Mouse (Mus musculus) heart, embryonic 15.5 days (tissue): ENCODE measurements around the gene Cga. TPM values are rescaled to one million over a fixed set of nuclear protein-coding genes. Genes with fewer than 3 reads are reported as not detected.

ENCODE experiments used
- ATAC-seq: fragments of 200-750 bp; cut with Nextera tagmentation; replicated peaks from 2 replicates; pipeline ENCODE4 v1.8.0; 2017; ENCODE audit warnings: low read depth, moderate TSS enrichment; ENCODE audit not compliant: insufficient number of reproducible peaks, insufficient read depth, low FRiP score
- H3K27ac ChIP-seq: fragments of 300-500 bp; sonication (generic); 2 replicates; pipeline ENCODE4 v1.5.1; 2015; ENCODE audit warnings: mild to moderate bottlenecking, inconsistent platforms
- H3K27me3 ChIP-seq: fragments of 300-500 bp; sonication (generic); 2 replicates; pipeline ENCODE4 v1.6.1; 2015; ENCODE audit warnings: inconsistent platforms
- H3K36me3 ChIP-seq: fragments of 300-500 bp; sonication (generic); 2 replicates; pipeline ENCODE4 v1.6.1; 2015; ENCODE audit warnings: mild to moderate bottlenecking, inconsistent platforms
- H3K4me1 ChIP-seq: fragments of 300-500 bp; sonication (generic); replicated peaks from 2 replicates; pipeline ENCODE4 v1.6.1; 2015; ENCODE audit warnings: inconsistent platforms
- H3K4me2 ChIP-seq: fragments of 300-500 bp; sonication (generic); 2 replicates; pipeline ENCODE4 v1.6.1; 2015; ENCODE audit warnings: inconsistent platforms, mild to moderate bottlenecking, moderate library complexity
- H3K4me3 ChIP-seq: fragments of 300-500 bp; sonication (generic); 2 replicates; pipeline ENCODE4 v1.5.1; 2015; ENCODE audit warnings: mild to moderate bottlenecking, inconsistent platforms
- H3K9ac ChIP-seq: fragments of 300-500 bp; sonication (generic); 2 replicates; pipeline ENCODE4 v1.6.1; 2015; ENCODE audit warnings: mild to moderate bottlenecking, inconsistent platforms
- H3K9me3 ChIP-seq: fragments of 300-500 bp; sonication (generic); replicated peaks from 2 replicates; pipeline ENCODE4 v1.6.1; 2016; ENCODE audit warnings: inconsistent platforms
- WGBS: fragments of 180-500 bp; shearing (Covaris S2); methylation state at CpG from one replicate; pipeline ENCODE4 v1.1.7; 2015; ENCODE audit warnings: mixed read lengths; 5-methylcytosine and 5-hydroxymethylcytosine counted together
- polyA plus RNA-seq: library from polyadenylated mRNA; unstranded; fragments of >200 nt; fragmentation: Nextera tagmentation; extraction: Ambion mirVana; gene quantifications from 2 replicates; pipeline ENCODE4 v1.2.1, GENCODE M21; 2015

Cga gene
- not detected in 2 replicates for polyA plus RNA-seq

DNA sequence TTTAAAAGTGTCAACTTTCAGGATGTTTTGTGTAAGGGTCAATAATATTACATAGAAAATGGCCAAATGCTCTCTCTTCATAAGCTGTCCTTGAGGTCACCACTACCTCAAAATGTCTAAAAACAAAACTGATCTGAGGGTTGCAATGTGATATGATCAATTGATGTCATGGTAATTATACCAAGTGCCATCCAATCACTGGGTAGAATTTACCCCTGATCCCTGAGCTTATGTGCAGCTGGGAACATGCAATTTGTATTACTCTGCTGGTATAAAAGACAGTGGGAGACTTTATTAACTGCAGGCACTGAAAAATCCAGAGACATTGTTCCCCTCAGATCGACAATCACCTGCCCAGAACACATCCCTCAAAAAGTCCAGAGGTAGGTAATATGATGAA is at the start of gene Cga:
Cga (plus strand) TSS at position 301 of the 400 bp plus-strand sequence.
- Histone ChIP-seq H3K27me3 (peaks cover 21% of the 10 kb centered on the region), H3K27ac (no peak within 1 kb of the TSS), H3K9me3 (no peaks in the 10 kb centered on the region), H3K4me3 (no peak within 1 kb of the TSS), H3K36me3 (no peaks in the 10 kb centered on the region), H3K4me2 (no peak within 1 kb of the TSS), H3K4me1 (peaks cover 3% of the 10 kb centered on the region; the same call in 1 of the 2 replicates), H3K9ac (no peak within 1 kb of the TSS)
- 77% methylated on average over 1 of the region's 1 CpGs for WGBS
- ATAC-seq: no peak

DNA sequence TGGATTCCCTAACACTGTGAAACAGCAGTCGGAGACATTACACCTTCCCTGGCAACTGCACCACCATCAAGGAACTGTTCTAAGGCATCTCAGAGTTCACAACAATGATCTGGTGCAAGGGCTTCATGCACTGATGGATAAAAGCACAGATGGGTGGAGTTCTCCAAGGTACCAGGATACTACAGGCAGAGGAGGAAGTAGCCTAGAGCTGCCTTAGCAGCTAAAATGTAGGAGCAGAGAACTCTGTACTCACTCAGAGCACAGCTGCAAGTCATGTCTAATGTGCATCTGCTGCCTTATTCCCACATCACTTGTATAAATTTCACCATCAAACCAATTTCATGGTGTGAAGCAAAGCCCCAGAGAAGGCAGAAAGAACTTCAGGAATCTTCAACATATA is 49.7 kb upstream of the Cga start:
- peaks cover 4% of the 10 kb centered on the region; the same call in 1 of the 2 replicates for H3K36me3 ChIP-seq
- H3K9ac ChIP-seq: no peak overlapping the region
- 90% methylated on average over 1 of the region's 1 CpGs for WGBS
- no peak overlapping the region for H3K4me3 ChIP-seq
- no peaks in the 10 kb centered on the region for H3K9me3 ChIP-seq
- H3K4me1 ChIP-seq: peaks cover 8% of the 10 kb centered on the region
- ATAC-seq: no peak
- no peaks in the 10 kb centered on the region for H3K27me3 ChIP-seq
- no peak overlapping the region for H3K27ac ChIP-seq
- no peak overlapping the region for H3K4me2 ChIP-seq

DNA sequence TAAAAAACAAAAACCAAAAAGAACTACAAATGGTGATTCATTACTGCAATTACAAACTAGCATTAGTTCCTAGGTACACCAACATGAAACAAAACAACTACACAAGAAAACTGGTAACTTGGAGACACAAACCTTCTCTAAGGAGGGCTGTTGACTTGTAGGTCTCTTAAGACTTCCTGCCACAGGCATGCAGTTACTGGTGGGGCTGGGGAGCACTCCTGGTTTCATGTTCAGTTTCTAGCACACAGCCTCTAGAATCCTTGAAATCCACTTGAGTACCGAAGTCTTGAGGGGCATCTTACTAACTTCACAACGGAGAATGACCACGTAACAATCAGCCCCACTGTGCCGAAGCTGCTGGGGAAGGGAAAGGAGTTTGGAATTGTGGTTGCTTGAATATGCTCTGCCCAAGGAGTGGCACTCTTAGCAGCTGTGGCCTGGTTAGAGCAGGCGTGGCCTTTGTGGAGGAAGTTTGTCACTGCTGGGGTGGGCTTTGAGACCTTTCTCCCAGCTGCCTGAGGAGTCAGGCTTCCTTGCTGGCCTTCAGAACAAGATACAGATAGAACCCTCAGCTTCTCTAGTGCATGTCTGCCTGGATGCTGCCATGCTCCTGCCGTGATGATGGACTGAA is 45.8 kb upstream of the Cga start:
- Histone ChIP-seq H3K27me3 (no peaks in the 10 kb centered on the region), H3K4me3 (no peak overlapping the region), H3K9ac (no peak overlapping the region), H3K4me1 (peaks cover 8% of the 10 kb centered on the region), H3K4me2 (no peak overlapping the region), H3K9me3 (no peaks in the 10 kb centered on the region), H3K36me3 (peaks cover 2% of the 10 kb centered on the region; the same call in 1 of the 2 replicates), H3K27ac (no peak overlapping the region)
- 85% methylated on average over 6 of the region's 6 CpGs for WGBS
- ATAC-seq: no peak

DNA sequence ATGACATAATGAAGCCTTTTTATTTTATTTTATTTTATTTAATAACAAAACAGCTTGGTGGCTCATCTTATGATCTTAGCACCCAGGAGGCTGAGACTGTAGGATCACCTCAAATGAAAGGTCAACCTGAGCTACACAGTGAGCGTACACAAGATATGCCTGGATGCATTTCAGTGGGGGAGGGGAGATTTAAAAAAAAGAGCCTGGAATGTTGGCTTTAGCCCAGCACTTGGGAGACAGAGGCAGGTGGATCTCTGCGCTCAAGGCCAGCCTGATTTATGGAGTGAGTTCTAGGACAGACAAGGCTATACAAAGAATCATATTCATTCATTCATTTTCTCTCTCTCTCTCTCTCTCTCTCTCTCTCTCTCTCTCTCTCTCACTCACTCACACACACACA is 43.4 kb upstream of the Cga start:
- Histone ChIP-seq H3K27ac (no peak overlapping the region), H3K4me1 (peaks cover 3% of the 10 kb centered on the region; the same call in 1 of the 2 replicates), H3K9ac (no peak overlapping the region), H3K9me3 (no peaks in the 10 kb centered on the region), H3K36me3 (peaks cover 2% of the 10 kb centered on the region; the same call in 1 of the 2 replicates), H3K4me2 (no peak overlapping the region), H3K4me3 (no peak overlapping the region), H3K27me3 (no peaks in the 10 kb centered on the region)
- ATAC-seq: no peak
- WGBS: 85% methylated on average over 2 of the region's 2 CpGs

DNA sequence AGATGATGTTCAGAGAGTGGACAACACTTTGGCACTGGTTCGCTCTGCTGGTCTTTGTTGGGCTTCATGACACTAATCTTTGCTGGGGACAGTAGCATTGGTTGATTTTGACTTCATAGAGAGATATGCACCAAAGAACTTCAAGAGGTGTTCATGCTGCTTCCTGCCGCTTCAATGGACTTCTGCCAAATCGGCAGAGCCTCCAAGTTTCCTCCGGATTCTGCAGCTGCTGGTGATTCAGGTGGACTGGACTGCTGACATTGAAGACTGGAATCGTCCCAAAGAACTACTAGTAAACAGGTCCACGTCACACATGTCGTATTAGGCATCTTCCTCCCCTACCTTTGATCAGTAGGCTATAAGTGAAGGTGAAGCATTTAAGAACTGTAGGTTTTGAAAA is 41.5 kb upstream of the Cga start:
- no peaks in the 10 kb centered on the region for H3K27me3 ChIP-seq
- no peak overlapping the region for H3K4me2 ChIP-seq
- no peak for ATAC-seq
- WGBS: 86% methylated on average over 7 of the region's 7 CpGs
- no peak overlapping the region for H3K4me3 ChIP-seq
- no peaks in the 10 kb centered on the region; the same call in 1 of the 2 replicates for H3K4me1 ChIP-seq
- no peak overlapping the region for H3K9ac ChIP-seq
- H3K36me3 ChIP-seq: peaks cover 2% of the 10 kb centered on the region; the same call in 1 of the 2 replicates
- no peak overlapping the region for H3K27ac ChIP-seq
- no peaks in the 10 kb centered on the region for H3K9me3 ChIP-seq

DNA sequence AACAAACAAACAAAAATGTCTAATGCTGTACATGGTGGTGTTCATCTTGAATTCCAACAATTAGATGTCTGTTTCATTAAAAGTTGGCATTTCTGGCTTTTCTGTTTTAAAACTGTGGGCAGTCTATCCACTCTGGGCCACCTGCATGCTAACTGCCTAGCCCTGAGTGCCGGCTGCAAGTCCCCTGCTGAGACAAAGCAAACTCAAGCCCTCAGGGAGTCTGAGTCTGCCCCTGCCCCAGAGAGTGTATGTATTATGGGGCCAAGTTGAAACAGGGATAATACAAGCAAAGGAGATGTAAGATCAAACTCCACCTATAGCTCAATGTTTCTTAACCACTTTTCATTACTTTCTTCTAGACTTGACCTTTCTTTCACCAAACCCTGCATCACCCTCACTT is 37.6 kb upstream of the Cga start:
- H3K9me3 ChIP-seq: no peaks in the 10 kb centered on the region
- H3K27me3 ChIP-seq: no peaks in the 10 kb centered on the region
- H3K4me3 ChIP-seq: no peak overlapping the region
- WGBS: 34% methylated on average over 1 of the region's 1 CpGs
- no peak overlapping the region for H3K27ac ChIP-seq
- no peak overlapping the region for H3K9ac ChIP-seq
- peaks cover 8% of the 10 kb centered on the region for H3K4me1 ChIP-seq
- peaks cover 2% of the 10 kb centered on the region; the same call in 1 of the 2 replicates for H3K36me3 ChIP-seq
- no peak for ATAC-seq
- no peak overlapping the region for H3K4me2 ChIP-seq

DNA sequence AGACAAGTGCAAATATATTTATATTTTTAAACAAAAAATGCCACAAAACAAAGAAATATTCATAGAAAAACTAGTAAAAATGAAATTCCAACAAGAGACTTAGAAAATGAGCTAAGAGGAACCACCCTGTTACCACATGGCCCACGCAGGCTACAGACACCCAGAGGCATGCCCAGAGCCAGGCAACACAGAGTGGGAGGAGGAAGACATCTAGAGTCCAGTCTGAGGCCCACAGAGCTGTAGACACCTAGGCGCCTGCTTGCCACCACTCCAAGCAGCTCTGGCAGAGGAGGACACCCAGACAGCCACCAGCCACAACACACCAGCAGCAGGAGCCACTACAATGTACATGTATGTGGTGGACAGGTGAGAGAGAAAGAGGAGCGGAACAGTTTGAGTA is 34.7 kb upstream of the Cga start:
- Histone ChIP-seq H3K36me3 (no peaks in the 10 kb centered on the region), H3K27me3 (no peaks in the 10 kb centered on the region), H3K27ac (no peak overlapping the region), H3K9me3 (no peaks in the 10 kb centered on the region), H3K9ac (no peak overlapping the region), H3K4me3 (no peak overlapping the region), H3K4me2 (no peak overlapping the region), H3K4me1 (peaks cover 8% of the 10 kb centered on the region)
- 86% methylated on average over 3 of the region's 3 CpGs for WGBS
- no peak for ATAC-seq

DNA sequence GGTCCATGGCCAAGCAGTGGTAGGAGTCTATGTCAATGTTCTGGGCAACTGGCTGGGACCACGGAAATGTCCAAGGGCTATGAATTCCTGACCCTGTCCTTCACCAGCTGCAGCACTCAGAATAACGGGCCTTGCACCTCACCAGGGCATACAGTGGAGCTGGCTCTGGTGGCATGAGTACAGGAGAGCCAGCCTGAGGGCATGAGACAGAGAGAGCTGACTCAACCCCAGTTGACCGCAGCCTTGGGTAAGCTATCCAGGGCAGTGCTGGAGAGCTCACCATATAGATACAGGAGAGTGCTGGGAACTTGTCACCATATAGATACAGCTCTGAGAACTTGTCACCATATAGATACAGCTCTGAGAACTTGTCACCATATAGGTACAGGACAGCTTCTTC is 34.2 kb upstream of the Cga start:
- H3K4me3 ChIP-seq: no peak overlapping the region
- H3K4me1 ChIP-seq: peaks cover 8% of the 10 kb centered on the region
- H3K9ac ChIP-seq: no peak overlapping the region
- no peaks in the 10 kb centered on the region for H3K27me3 ChIP-seq
- H3K4me2 ChIP-seq: no peak overlapping the region
- H3K9me3 ChIP-seq: no peaks in the 10 kb centered on the region
- no peak overlapping the region for H3K27ac ChIP-seq
- ATAC-seq: no peak; the same call in 1 of the 2 replicates
- WGBS: 84% methylated on average over 3 of the region's 3 CpGs
- no peaks in the 10 kb centered on the region for H3K36me3 ChIP-seq

DNA sequence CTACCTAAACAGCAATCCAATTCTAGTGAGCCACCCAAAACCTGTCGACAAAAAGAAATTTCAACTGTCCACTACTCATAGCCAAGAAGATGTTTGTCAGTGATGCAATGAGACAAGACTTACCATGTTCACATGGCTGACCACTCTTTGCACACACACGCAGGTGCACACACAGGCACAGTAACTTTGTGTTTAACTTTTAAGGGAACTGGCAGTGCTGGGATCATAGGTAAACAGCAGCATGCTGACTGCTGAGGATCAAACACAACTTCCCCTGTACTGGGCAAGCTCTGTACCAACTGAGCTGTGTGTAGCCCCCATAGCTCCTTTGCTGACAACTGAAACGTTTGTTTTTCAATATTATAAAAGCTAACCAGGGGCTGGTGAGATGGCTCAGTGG is 32.1 kb upstream of the Cga start:
- 84% methylated on average over 3 of the region's 3 CpGs for WGBS
- Histone ChIP-seq H3K4me3 (no peak overlapping the region), H3K9ac (no peak overlapping the region), H3K4me1 (peaks cover 8% of the 10 kb centered on the region), H3K9me3 (no peaks in the 10 kb centered on the region), H3K36me3 (no peaks in the 10 kb centered on the region), H3K4me2 (no peak overlapping the region), H3K27me3 (no peaks in the 10 kb centered on the region), H3K27ac (no peak overlapping the region)
- no peak for ATAC-seq

DNA sequence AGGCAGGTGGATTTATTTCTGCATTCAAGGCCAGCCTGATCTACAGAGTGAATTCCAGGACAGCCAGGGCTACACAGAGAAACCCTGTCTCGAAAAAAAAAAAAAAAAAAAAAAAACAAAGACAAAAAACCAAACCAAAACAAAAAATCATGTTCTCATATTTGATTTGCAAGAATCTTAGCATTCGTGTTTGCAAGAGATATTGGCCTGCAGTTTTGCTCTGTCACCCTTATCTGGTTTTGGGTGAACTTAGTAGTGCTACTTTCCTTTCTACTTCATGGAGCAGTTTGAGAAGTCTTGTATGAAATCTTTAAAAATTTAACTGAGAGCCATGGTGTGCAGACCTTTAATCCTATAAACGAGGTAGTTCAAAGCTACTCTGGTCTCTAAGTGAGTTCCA is 23.8 kb upstream of the Cga start:
- H3K27ac ChIP-seq: no peak overlapping the region
- no peaks in the 10 kb centered on the region for H3K27me3 ChIP-seq
- H3K36me3 ChIP-seq: no peaks in the 10 kb centered on the region
- H3K4me1 ChIP-seq: peaks cover 16% of the 10 kb centered on the region
- H3K4me2 ChIP-seq: no peak overlapping the region
- no peaks in the 10 kb centered on the region for H3K9me3 ChIP-seq
- no peak overlapping the region for H3K4me3 ChIP-seq
- H3K9ac ChIP-seq: no peak overlapping the region
- no peak for ATAC-seq
- 67% methylated on average over 3 of the region's 3 CpGs for WGBS

DNA sequence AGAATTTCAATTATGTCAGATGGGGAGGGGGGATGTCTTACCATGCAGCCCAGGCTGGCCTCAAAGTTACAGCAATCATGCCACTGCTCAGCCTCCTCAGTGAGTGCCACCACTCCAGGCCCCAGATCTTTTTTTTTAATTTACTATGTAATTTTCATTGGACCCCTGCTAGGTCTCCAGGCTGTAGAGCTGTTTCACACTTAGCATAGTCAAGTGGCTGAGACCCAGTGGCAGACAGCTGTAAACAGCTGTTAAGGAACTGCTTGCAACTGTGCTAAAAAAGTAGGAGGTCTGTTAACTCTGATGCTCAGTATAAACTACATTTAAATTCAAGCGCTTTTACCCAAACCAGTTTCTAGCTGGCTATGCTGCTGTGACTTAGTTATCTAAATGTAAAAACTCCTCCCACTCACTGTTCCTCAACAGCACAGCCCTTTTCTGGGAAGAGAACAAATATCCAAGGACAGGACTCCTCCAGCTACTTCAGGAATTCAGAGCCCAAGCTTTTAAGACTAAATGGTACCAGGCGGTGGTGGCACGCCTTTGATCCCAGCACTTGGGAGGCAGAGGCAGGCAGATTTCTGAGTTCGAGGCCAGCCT is 20.6 kb upstream of the Cga start:
- H3K36me3 ChIP-seq: no peaks in the 10 kb centered on the region
- H3K4me3 ChIP-seq: no peak overlapping the region
- 86% methylated on average over 4 of the region's 4 CpGs for WGBS
- ATAC-seq: no peak
- H3K4me2 ChIP-seq: no peak overlapping the region
- no peak overlapping the region for H3K27ac ChIP-seq
- H3K9me3 ChIP-seq: no peaks in the 10 kb centered on the region
- no peaks in the 10 kb centered on the region for H3K27me3 ChIP-seq
- H3K4me1 ChIP-seq: peaks cover 16% of the 10 kb centered on the region
- no peak overlapping the region for H3K9ac ChIP-seq

DNA sequence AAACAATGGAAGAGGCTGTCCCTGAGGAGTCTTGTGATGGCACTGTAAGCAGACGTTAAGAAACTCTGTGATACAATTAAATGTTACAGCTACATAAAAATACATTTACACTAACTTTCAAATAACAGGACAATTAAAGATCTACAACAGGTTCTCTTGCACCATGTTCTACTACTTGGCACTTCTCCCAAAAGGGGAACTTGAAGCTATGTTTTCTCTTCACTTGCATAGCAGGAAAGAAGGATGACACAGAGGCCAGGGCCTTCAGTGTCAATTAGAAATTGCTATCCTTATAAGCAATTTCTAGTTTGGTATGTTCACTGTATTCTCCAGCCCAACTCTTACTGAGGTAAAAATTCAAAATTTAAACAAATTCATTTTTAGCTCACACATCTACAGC is 19.3 kb upstream of the Cga start:
- no peaks in the 10 kb centered on the region for H3K27me3 ChIP-seq
- no peak overlapping the region for H3K27ac ChIP-seq
- no peak overlapping the region for H3K4me3 ChIP-seq
- H3K4me2 ChIP-seq: no peak overlapping the region
- H3K4me1 ChIP-seq: peaks cover 11% of the 10 kb centered on the region; the same call in 1 of the 2 replicates
- no peak overlapping the region for H3K9ac ChIP-seq
- no peaks in the 10 kb centered on the region for H3K9me3 ChIP-seq
- no peak for ATAC-seq
- 68% methylated on average over 1 of the region's 1 CpGs for WGBS
- H3K36me3 ChIP-seq: no peaks in the 10 kb centered on the region
